Mouse (Mus musculus): Measurements from ENCODE around the gene Polr2g. TPM values are rescaled to one million over a fixed set of nuclear protein-coding genes. Genes with fewer than 3 reads are reported as not detected.
A peak's percentile ranks its signal among the peaks of the same experiment; 100 is the strongest.

Polr2g gene
- total and polyA plus RNA-seq, 2 experiments from 2014 or later, result 78.3 to 171 TPM

- Histone ChIP-seq H3K4me2 (ENCODE audit: low read depth, low read length) (peak within 1 kb of the TSS; percentile 95), H3K4me1 (ENCODE audit: insufficient read depth, low read length) (peaks cover 30% of the 10 kb centered on the region), H3K27ac (peak within 1 kb of the TSS; percentile 99), H3K9ac (replicated peaks; ENCODE audit: low read length) (peak within 1 kb of the TSS; percentile 98), H3K4me3 (ENCODE audit: low read length) (peak within 1 kb of the TSS; percentile 96), H3K36me3 (ENCODE audit: insufficient read depth, low read length) (peaks cover 10% of the 10 kb centered on the region; the same call in 1 of the 2 replicates), H3K27me3 (ENCODE audit: insufficient read depth, low read length) (no peaks in the 10 kb centered on the region), H3K9me3 (ENCODE audit: low read length) (no peaks in the 10 kb centered on the region)
- WGBS, result under 1% methylated on average over 33 of the region's 33 CpGs
- no peak for TF ChIP-seq CTCF (IDR thresholded peaks at IDR 0.05; ENCODE audit: low read depth)
- DNase-seq (ENCODE audit: low spot score), result peak; percentile 99
- ATAC-seq, result peak; percentile 93
Observed at GRCm38 (mm10) chr19:8818801-8819595, 20.6 kb upstream of the Polr2g start, which contains the start of gene Ttc9c. Ttc9c (minus strand) TSS chr19:8819333.

- Histone ChIP-seq H3K4me3 (ENCODE audit: low read length) (peak overlapping the region; percentile 96), H3K36me3 (ENCODE audit: insufficient read depth, low read length) (peaks cover 6% of the 10 kb centered on the region; the same call in 1 of the 2 replicates), H3K9ac (replicated peaks; ENCODE audit: low read length) (peak overlapping the region; percentile 98), H3K4me2 (ENCODE audit: low read depth, low read length) (peak overlapping the region; percentile 95), H3K9me3 (ENCODE audit: low read length) (no peaks in the 10 kb centered on the region), H3K4me1 (ENCODE audit: insufficient read depth, low read length) (peaks cover 30% of the 10 kb centered on the region), H3K27ac (peak overlapping the region; percentile 99), H3K27me3 (ENCODE audit: insufficient read depth, low read length) (no peaks in the 10 kb centered on the region)
- no peak for ATAC-seq
- TF ChIP-seq CTCF (IDR thresholded peaks at IDR 0.05; ENCODE audit: low read depth), result no peak
- 38% methylated on average over 14 of the region's 14 CpGs for WGBS
- no peak for DNase-seq (ENCODE audit: low spot score)
Observed at GRCm38 (mm10) chr19:8818301-8818798, 20.0 kb upstream of the Polr2g start.

GRCm38 (mm10) chr19:8817001-8817400 lies 18.6 kb upstream of the Polr2g start:
- no peak overlapping the region for H3K27ac ChIP-seq
- 0 out of 2 replicates have a peak, but pooled peaks have one; percentile 2 for TF ChIP-seq CTCF (IDR thresholded peaks at IDR 0.05; ENCODE audit: low read depth)
- H3K4me1 ChIP-seq (ENCODE audit: insufficient read depth, low read length), result peaks cover 21% of the 10 kb centered on the region
- H3K4me2 ChIP-seq (ENCODE audit: low read depth, low read length), result peak overlapping the region; percentile 5; the same call in 1 of the 2 replicates
- no peak for ATAC-seq
- WGBS, result 65% methylated on average over 3 of the region's 3 CpGs
- no peaks in the 10 kb centered on the region for H3K27me3 ChIP-seq (ENCODE audit: insufficient read depth, low read length)
- no peak overlapping the region for H3K4me3 ChIP-seq (ENCODE audit: low read length)
- H3K9ac ChIP-seq (replicated peaks; ENCODE audit: low read length), result peak overlapping the region; percentile 10; the same call in 1 of the 2 replicates
- peaks cover 7% of the 10 kb centered on the region; the same call in 1 of the 2 replicates for H3K36me3 ChIP-seq (ENCODE audit: insufficient read depth, low read length)
- no peak for DNase-seq (ENCODE audit: low spot score)
- no peaks in the 10 kb centered on the region for H3K9me3 ChIP-seq (ENCODE audit: low read length)

- Histone ChIP-seq H3K4me2 (ENCODE audit: low read depth, low read length) (peak overlapping the region; percentile 27; the same call in 1 of the 2 replicates), H3K4me1 (ENCODE audit: insufficient read depth, low read length) (peaks cover 17% of the 10 kb centered on the region), H3K36me3 (ENCODE audit: insufficient read depth, low read length) (peaks cover 13% of the 10 kb centered on the region; the same call in 1 of the 2 replicates), H3K4me3 (ENCODE audit: low read length) (no peak overlapping the region), H3K27me3 (ENCODE audit: insufficient read depth, low read length) (no peaks in the 10 kb centered on the region), H3K9me3 (ENCODE audit: low read length) (no peaks in the 10 kb centered on the region), H3K9ac (replicated peaks; ENCODE audit: low read length) (peak overlapping the region; percentile 19; the same call in 1 of the 2 replicates), H3K27ac (no peak overlapping the region)
- WGBS, result 60% methylated on average over 11 of the region's 11 CpGs
- ATAC-seq (no peak), DNase-seq (ENCODE audit: low spot score) (peak; percentile 58)
- TF ChIP-seq CTCF (IDR thresholded peaks at IDR 0.05; ENCODE audit: low read depth), result peak; percentile 48
Observed at GRCm38 (mm10) chr19:8815812-8816211, 17.4 kb upstream of the Polr2g start.

- no peak overlapping the region for H3K4me2 ChIP-seq (ENCODE audit: low read depth, low read length)
- DNase-seq (ENCODE audit: low spot score) (no peak), ATAC-seq (no peak)
- H3K27ac ChIP-seq, result no peak overlapping the region
- no peaks in the 10 kb centered on the region for H3K27me3 ChIP-seq (ENCODE audit: insufficient read depth, low read length)
- H3K4me1 ChIP-seq (ENCODE audit: insufficient read depth, low read length), result no peaks in the 10 kb centered on the region
- no peak for TF ChIP-seq CTCF (IDR thresholded peaks at IDR 0.05; ENCODE audit: low read depth)
- H3K9ac ChIP-seq (replicated peaks; ENCODE audit: low read length), result no peak overlapping the region
- WGBS, result 93% methylated on average over 5 of the region's 5 CpGs
- H3K4me3 ChIP-seq (ENCODE audit: low read length), result no peak overlapping the region
- peaks cover 13% of the 10 kb centered on the region; the same call in 1 of the 2 replicates for H3K36me3 ChIP-seq (ENCODE audit: insufficient read depth, low read length)
- no peaks in the 10 kb centered on the region for H3K9me3 ChIP-seq (ENCODE audit: low read length)
Observed at GRCm38 (mm10) chr19:8806810-8807209, 8.4 kb upstream of the Polr2g start.

- Histone ChIP-seq H3K4me1 (ENCODE audit: insufficient read depth, low read length) (no peaks in the 10 kb centered on the region), H3K27me3 (ENCODE audit: insufficient read depth, low read length) (no peaks in the 10 kb centered on the region), H3K9ac (replicated peaks; ENCODE audit: low read length) (no peak overlapping the region), H3K4me2 (ENCODE audit: low read depth, low read length) (no peak overlapping the region), H3K9me3 (ENCODE audit: low read length) (no peaks in the 10 kb centered on the region), H3K27ac (no peak overlapping the region), H3K4me3 (ENCODE audit: low read length) (no peak overlapping the region), H3K36me3 (ENCODE audit: insufficient read depth, low read length) (no peaks in the 10 kb centered on the region; the same call in 1 of the 2 replicates)
- no peak for ATAC-seq
- no peak for TF ChIP-seq CTCF (IDR thresholded peaks at IDR 0.05; ENCODE audit: low read depth)
- no peak for DNase-seq (ENCODE audit: low spot score)
- WGBS, result 92% methylated on average over 11 of the region's 11 CpGs
Observed at GRCm38 (mm10) chr19:8803879-8804660, 5.7 kb upstream of the Polr2g start.

All from hindbrain, postnatal 0 days (tissue).